Mouse (Mus musculus): ENCODE measurements at regions not wholly inside any gene's neighbourhood (a gene's known extent, or its start where the extent isn't known, plus 50 kb on each side); places are given as distances from the start of the nearest gene placed in this dataset.

- no peak for DNase-seq (ENCODE audit: low read depth, low spot score)
Observed at GRCm38 (mm10) chr15:58718282-58718681, 170.8 kb upstream of the Gm49356 start.

GRCm38 (mm10) chr15:58719410-58719809 lies 169.7 kb upstream of the Gm49356 start:
- no peak for DNase-seq (ENCODE audit: low read depth, low spot score)

- DNase-seq (ENCODE audit: low read depth, low spot score), result no peak
Observed at GRCm38 (mm10) chr15:58727041-58727440, 162.1 kb upstream of the Gm49356 start.

- DNase-seq (ENCODE audit: low read depth, low spot score), result no peak
Observed at GRCm38 (mm10) chr15:58728264-58728663, 160.8 kb upstream of the Gm49356 start.

- no peak for DNase-seq (ENCODE audit: low read depth, low spot score)
Observed at GRCm38 (mm10) chr15:58730861-58731260, 158.2 kb upstream of the Gm49356 start.

- DNase-seq (ENCODE audit: low read depth, low spot score), result no peak
Observed at GRCm38 (mm10) chr15:58731346-58731745, 157.8 kb upstream of the Gm49356 start.

GRCm38 (mm10) chr15:58731952-58732642 lies 157.0 kb upstream of the Gm49356 start:
- peak; percentile 57 for DNase-seq (ENCODE audit: low read depth, low spot score)
